Mouse (Mus musculus) spleen, adult 2 months (tissue): ENCODE data around the gene Fkbp7. TPM values are rescaled to one million over a fixed set of nuclear protein-coding genes. Genes with fewer than 3 reads are reported as not detected.
A peak's percentile ranks its signal among the peaks of the same experiment; 100 is the strongest.

Experiments
- DNase-seq, 2 experiments: peaks; one replicate each; pipeline versions ENCODE4 v3.0.0 to v3.0.0-alpha.2; 2012 to 2021; ENCODE audit warnings: low spot score in 2 of 2, low read depth in 1 of 2
- H3K27ac ChIP-seq: fragments of 200-500 bp; 2 replicates; pipeline ENCODE4 v1.5.1; 2012; ENCODE audit warnings: low read length, inconsistent platforms; ENCODE audit not compliant: insufficient read depth
- H3K27me3 ChIP-seq: fragments of 200-500 bp; 2 replicates; pipeline ENCODE4 v1.6.1; 2012; ENCODE audit warnings: mild to moderate bottlenecking, moderate library complexity, low read length, inconsistent platforms; ENCODE audit not compliant: control insufficient read depth, insufficient read depth
- H3K36me3 ChIP-seq: fragments of 200-500 bp; 2 replicates; pipeline ENCODE4 v1.6.1; 2012; ENCODE audit warnings: mild to moderate bottlenecking, low read length, inconsistent platforms; ENCODE audit not compliant: control insufficient read depth, insufficient read depth
- H3K4me1 ChIP-seq: fragments of 200-500 bp; 2 replicates; pipeline ENCODE4 v1.6.1; 2011; ENCODE audit warnings: inconsistent platforms; ENCODE audit not compliant: control insufficient read depth, insufficient read depth, insufficient read length
- H3K4me3 ChIP-seq: fragments of 200-500 bp; 2 replicates; pipeline ENCODE4 v1.5.1; 2011; ENCODE audit warnings: mild to moderate bottlenecking, inconsistent platforms; ENCODE audit not compliant: insufficient read depth, insufficient read length; ENCODE audit errors: extremely low read depth
- CTCF ChIP-seq: fragments of 200-500 bp; IDR thresholded peaks from 2 replicates; pipeline ENCODE4 v1.5.1; 2011; ENCODE audit warnings: mild to moderate bottlenecking, inconsistent platforms; ENCODE audit not compliant: insufficient read depth, insufficient read length, insufficient replicate concordance; ENCODE audit errors: extremely low read depth
- POLR2A ChIP-seq: fragments of 200-500 bp; IDR thresholded peaks from 2 replicates; pipeline ENCODE4 v1.6.1; 2011; ENCODE audit warnings: low read depth, low read length, inconsistent platforms
- WGBS: fragments of 180-500 bp; shearing (Covaris S2); methylation state at CpG from one replicate; pipeline ENCODE4 v1.1.7; 2018; 5-methylcytosine and 5-hydroxymethylcytosine counted together
- polyA plus RNA-seq: library from polyadenylated mRNA; depleted of rRNA; stranded (reverse); fragments of >200 nt; gene quantifications from 2 replicates; pipeline ENCODE4 v1.2.3, GENCODE M21; 2012

The Fkbp7 gene
- polyA plus RNA-seq, 1 experiment, result 1.0 TPM

DNA sequence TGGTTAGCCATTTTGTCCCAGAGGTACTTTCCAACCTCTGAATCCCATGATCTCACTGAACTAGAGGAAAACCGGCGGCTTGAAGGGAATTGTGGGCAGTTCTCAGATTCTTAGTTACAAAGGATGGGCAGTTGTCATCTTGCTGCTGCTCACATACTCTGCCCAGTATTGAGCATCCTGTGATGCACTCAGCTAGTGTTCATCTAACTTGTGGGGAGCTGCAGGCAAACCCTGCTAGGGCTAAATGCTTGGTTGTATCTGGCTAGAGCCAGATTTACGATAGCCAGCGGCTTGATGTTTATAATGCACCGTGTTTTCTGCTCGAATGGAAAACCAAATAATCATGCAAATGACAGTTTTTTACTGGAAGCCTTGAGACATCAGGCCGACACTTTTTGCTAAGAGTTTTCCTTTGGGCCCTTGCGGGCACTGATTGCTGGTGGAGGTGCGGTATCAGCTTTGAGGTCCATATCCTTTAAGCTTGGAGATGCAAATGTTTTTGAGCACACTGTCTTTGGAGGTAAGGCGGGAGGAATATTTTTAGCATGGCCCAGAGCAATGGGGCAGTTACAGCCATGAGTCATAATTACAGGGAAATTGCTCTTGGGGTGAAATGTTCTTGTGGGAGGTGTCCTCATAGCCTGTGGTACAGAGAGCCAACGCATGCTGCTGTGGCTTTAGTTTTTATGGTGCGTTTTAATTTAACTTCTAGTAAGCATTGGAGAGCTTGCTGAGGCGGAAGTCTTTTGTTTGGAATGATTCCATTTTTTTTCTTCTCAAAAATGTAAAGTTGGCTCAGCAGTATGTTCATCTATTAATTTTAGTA, 3.7 kb upstream of the Fkbp7 start:
- peaks cover 2% of the 10 kb centered on the region for H3K36me3 ChIP-seq
- TF ChIP-seq CTCF (no peak), POLR2A (no peak)
- H3K4me1 ChIP-seq, result peaks cover 15% of the 10 kb centered on the region; the same call in 1 of the 2 replicates
- H3K27me3 ChIP-seq, result no peaks in the 10 kb centered on the region
- no peak for DNase-seq
- H3K4me3 ChIP-seq, result no peak overlapping the region
- WGBS, result 76% methylated on average over 13 of the region's 13 CpGs
- H3K27ac ChIP-seq, result no peak overlapping the region

DNA sequence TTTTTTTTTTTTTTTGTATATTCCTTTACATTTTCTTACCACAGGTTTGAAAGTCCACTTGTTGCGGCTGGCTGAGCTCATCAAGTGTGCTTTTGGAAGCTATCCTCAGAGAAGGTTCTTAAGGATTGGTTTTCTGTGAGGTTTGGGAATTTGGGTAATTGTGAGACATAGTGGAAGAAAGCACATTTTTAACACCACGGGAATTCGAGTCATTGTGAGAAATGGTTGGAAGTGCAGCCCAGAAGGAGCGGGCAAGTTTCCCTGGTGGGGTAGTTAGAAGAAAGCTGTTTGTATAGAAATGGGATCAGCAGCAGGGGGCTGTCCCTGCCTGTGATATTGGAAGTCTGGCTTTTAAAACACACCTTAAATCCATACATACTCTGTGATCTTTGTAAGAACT, 3.0 kb upstream of the Fkbp7 start:
- Histone ChIP-seq H3K4me3 (no peak overlapping the region; the same call in 1 of the 2 replicates), H3K36me3 (peaks cover 2% of the 10 kb centered on the region; the same call in 1 of the 2 replicates), H3K4me1 (peaks cover 15% of the 10 kb centered on the region; the same call in 1 of the 2 replicates), H3K27ac (no peak overlapping the region), H3K27me3 (no peaks in the 10 kb centered on the region)
- no peak for DNase-seq
- TF ChIP-seq POLR2A (no peak), CTCF (no peak)
- WGBS, result 30% methylated on average over 4 of the region's 4 CpGs

DNA sequence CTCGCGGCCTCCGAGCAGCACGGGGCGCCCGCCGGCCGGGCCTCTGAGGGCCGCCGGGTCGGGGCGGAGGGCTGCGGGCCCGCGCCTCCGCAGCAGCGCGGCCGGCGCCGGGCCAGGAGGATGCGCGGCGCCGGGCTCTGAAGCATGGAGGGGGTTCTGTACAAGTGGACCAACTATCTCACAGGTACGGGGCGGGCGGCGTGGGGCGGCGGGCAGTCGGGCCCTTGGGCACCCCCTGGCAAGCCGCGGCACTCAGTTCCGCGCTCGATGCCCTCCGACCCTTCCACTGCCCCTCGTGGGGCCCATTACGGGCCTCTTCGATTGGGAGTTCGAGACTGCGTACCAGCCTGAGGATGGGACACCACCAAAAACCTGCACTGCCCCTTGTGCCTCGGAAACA, 2.5 kb upstream of the Fkbp7 start:
- DNase-seq, result peak in 1 of 2 experiments; percentile 18
- peak overlapping the region; percentile 64 for H3K4me3 ChIP-seq
- TF ChIP-seq POLR2A (no peak), CTCF (no peak)
- no peaks in the 10 kb centered on the region for H3K27me3 ChIP-seq
- H3K36me3 ChIP-seq, result no peaks in the 10 kb centered on the region; the same call in 1 of the 2 replicates
- peaks cover 15% of the 10 kb centered on the region; the same call in 1 of the 2 replicates for H3K4me1 ChIP-seq
- WGBS, result under 1% methylated on average over 44 of the region's 44 CpGs
- H3K27ac ChIP-seq, result peak overlapping the region; percentile 26; the same call in 1 of the 2 replicates

DNA sequence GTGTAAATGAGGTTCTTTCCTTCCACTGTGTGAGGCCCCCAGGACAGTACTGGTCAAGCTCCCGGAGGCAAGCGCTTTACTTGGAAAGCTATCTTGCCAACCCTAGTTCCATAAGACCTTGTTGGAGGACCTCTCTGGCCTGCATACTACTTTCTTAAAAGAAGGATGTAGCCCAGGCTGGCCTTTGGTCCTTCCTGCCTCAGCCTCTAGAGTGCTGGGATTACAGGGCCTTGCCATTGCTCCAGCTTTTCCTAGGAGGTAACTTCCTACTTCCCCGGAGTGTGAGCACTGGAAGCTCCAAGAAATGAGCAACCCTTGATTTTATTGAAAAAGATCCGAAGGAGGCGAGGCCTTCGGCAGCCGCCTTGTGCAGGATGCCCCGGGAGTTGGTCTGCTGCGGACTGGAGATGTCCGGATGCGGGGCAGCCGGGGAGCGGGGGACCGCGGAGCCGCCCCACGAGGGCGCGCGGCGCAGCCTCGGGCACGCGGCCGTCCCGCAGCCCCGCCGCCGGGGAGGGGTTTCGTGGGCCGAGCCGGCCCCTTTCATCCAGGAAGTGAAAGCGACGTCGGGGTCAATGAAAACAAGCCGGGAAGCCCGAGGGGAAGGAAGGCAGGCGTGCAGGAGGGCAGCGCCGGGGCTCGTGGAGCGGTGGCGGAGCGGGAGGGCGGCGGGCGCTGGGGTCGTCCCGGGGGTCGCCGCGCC, 2.0 kb upstream of the Fkbp7 start, which contains the start of gene Plekha3:
Plekha3 (plus strand) TSS at position 557 of the 703 bp plus-strand sequence.
- WGBS, result 3% methylated on average over 52 of the region's 52 CpGs
- peak within 1 kb of the TSS; percentile 64 for H3K4me3 ChIP-seq
- no peaks in the 10 kb centered on the region for H3K27me3 ChIP-seq
- DNase-seq, result peak; percentile 41 to 81
- TF ChIP-seq POLR2A (no peak; the same call in none of the 2 replicates), CTCF (no peak)
- H3K4me1 ChIP-seq, result peaks cover 15% of the 10 kb centered on the region; the same call in 1 of the 2 replicates
- no peaks in the 10 kb centered on the region; the same call in 1 of the 2 replicates for H3K36me3 ChIP-seq
- peak within 1 kb of the TSS; percentile 83 for H3K27ac ChIP-seq

DNA sequence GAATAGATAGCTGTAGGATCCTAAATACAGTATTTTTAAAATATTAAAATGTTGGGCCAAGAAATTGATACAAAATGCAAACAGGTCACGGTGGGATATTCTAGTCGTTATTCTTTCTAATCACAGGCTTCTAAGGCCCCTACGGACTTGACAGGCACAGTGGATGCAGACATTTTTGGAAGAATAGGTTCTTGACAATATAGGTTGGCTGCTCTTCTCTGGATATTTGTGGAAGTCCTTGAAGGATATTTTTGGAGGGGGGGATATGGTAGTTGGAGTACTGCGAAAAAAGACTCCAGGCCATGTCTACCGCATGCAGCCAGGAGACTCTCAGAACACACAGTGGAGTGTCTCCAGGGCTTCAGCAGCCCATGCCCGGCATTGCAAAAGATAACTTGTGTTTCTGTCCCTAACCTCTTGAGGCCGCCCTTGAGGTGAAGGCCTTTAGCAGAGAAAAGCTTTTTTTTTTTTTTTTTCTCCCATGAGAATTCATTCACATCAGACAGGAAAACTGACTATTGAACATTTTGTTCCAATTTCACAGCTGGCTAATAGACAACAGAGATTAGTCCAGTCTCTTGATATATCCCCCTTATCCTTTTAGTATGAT, 661 bp upstream of the Fkbp7 start:
- DNase-seq, result peak; percentile 52 to 71
- WGBS, result 21% methylated on average over 7 of the region's 7 CpGs

DNA sequence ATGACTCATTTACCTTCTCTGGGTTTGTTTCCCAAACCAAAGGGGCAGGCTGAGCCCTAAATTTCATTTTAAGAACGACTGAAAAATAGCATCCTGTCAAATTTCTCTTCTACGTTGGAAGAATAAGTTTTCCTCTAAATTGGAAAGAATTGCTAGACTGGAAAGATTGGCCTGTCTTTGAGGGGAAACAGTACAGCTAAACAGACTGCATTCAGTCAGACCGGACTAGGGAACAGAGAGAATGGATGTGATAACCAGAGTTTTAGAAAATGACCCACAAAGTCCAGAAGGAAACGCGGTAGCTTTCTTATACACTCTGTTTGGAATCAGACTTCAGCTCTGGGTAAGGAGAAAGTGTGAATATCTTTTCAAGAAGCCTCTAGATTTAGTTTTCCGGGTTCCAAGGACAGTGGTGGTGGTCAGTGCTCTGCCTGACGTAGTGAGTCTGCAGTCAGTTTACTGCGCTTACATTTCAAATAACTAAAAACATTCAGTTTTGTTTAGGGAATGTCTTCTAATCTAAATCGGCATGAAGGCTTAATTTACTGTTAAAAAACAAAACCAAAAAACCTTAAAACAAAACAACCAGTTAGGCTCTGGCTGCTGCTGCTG, 676 bp downstream of the Fkbp7 start:
- Histone ChIP-seq H3K36me3 (no peaks in the 10 kb centered on the region), H3K4me3 (peak overlapping the region; percentile 65), H3K4me1 (peaks cover 15% of the 10 kb centered on the region; the same call in 1 of the 2 replicates), H3K27me3 (no peaks in the 10 kb centered on the region), H3K27ac (no peak overlapping the region)
- no peak for DNase-seq
- 8% methylated on average over 9 of the region's 9 CpGs for WGBS
- TF ChIP-seq CTCF (no peak), POLR2A (no peak)

More for the DNA sequence above, 661 bp upstream of the Fkbp7 start:
- Histone ChIP-seq H3K27ac (peak overlapping the region; percentile 43; the same call in 1 of the 2 replicates), H3K36me3 (no peaks in the 10 kb centered on the region), H3K4me3 (no peak overlapping the region), H3K4me1 (peaks cover 15% of the 10 kb centered on the region; the same call in 1 of the 2 replicates), H3K27me3 (no peaks in the 10 kb centered on the region)
- TF ChIP-seq CTCF (no peak), POLR2A (no peak)
